Mouse (Mus musculus): ENCODE measurements at regions not wholly inside any gene's neighbourhood (a gene's known extent, or its start where the extent isn't known, plus 50 kb on each side); places are given as distances from the start of the nearest gene placed in this dataset.
"Not testable (repeated sequence)": the region's sequence is repeated elsewhere in the genome, so short reads cannot be mapped to it uniquely, and the experiment has no call there.

DNA sequence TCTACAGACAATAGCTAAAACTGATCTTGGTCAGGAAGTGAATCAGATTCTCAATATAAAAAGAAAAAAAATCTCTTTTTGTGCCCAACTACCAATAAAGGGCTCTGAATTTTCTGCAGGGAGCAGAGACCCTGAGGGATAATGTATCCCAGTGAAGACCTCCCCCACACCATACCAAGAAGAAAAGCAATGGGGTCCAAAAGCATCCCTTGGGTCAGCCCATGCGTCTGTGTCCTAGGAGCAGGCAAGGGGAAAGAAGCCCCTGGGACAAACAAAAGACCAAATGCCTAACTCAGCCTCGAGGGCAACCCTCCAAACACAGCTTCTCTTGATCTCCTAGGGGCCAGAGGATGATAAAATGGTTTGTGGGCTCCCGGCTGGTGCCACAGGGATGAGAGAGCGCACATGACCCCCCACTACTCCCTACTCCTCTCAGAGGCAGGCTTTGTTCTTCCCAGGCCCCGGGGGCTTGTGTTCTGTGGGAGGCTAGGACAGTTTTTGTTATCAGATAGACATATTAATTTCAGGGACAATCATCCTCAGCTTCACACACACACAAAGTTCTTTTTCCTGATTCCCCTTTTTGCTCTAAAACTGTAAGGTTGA lies 172.0 kb upstream of the Slc25a13 start:
- no peak for DNase-seq (ENCODE audit: low spot score in 2 of 2)

DNA sequence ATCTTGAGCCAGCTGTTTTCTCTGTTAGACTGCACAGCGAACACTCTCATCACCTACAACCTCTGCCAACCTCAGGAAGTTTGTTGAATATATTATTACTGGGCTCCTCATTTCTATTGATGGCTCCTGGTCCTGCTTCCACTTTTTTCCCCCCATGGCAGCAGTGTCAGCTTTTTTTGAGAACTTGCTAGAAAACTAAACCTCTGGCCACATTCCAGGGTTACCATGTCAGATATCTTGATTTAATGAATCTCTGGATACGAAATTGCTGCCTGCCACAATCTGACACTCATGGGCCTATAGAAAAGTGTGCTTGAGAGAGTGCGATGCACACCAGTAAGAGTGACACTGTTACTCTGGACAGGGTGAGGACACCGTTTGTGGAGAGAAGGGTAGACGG lies 170.6 kb upstream of the Slc25a13 start:
- DNase-seq (ENCODE audit: low spot score in 2 of 2), result no peak

DNA sequence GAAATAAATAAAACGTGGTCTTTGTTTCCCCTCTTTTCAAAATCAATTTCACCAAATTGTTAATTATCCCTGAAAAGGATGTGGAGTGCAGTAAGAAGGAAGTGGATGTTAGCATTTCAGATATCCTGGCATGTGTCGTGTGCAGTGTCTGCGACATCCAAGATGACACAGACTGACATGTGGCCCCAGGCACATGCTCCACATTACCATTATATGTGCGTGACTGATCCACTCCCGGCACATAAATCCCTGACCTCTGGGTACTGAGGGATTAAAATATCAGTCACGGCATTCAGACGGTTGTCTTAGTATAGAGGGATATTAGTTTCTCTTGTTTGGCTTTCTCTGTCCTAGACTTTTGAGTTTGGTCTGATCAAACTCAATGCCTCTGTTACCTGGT lies 168.0 kb upstream of the Slc25a13 start:
- no peak for DNase-seq (ENCODE audit: low spot score in 2 of 2)

DNA sequence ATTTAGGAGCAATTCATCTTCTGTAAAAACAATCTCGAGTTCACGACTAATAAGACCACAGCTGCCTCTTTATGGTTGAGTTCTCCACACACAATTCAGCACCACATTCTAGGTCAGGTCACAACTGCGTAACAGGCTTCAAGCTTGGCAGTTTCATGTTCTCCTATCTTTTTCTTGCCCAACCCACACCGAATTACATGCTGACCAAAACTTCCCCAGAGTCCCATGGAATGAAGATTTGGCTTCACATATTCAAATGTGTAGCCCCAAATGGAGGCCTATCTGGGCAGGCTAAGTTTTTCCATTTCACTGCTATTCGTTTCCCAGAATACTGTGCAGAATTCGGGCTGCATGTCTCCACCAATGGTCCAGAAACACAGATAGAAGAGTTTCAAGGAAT lies 167.5 kb upstream of the Slc25a13 start:
- DNase-seq (ENCODE audit: low spot score in 2 of 2), result no peak

DNA sequence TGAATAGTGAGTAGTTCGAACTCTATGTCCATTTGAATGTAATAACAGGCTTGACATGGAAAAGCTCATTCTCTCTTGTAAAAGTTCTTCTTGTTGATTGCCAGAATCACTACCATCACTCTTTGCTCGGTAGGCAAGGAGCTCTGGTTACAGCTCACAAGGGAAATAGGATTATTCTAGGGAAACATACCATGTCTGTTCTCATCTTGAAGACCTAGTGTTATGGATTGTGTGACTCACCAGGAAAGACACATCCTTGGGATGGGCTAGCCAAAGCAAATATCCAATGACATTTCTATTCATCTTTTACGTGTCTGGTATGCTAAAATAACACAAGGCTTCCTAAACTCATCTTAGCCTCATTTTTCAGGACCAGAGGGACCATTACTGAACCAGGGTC lies 155.4 kb upstream of the Slc25a13 start:
- DNase-seq (ENCODE audit: low spot score in 2 of 2), result no peak

DNA sequence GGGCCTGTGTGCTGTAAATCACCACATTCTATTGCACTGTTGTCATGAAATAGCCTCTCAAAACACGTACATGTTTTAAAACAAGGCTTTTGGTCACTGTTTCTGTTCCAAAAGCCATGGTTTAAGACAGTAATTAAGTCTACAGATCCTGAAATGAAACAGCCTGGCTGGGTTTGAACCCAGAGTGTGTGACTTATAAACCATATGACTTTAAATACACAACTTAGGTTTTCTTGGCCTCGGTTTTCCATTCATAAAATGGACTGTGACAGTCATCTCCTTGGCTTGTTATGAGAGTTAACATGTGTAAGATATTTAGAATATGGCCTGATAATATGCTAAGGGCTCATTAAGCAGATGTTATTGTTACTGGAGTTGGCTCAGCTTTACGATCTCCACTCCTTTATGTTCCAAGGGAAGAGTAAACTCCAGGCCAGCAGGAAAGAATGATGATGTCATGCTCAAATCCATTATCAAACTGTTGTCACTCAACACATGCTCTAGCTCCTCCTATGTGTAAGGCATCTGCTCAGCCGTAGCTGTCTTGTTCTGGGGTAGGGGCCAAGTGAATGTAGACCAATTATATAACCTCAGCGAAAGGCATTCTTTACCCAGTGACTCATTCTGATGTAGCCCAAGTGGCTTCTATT lies 154.6 kb upstream of the Slc25a13 start:
- DNase-seq (ENCODE audit: low spot score in 2 of 2), result no peak

DNA sequence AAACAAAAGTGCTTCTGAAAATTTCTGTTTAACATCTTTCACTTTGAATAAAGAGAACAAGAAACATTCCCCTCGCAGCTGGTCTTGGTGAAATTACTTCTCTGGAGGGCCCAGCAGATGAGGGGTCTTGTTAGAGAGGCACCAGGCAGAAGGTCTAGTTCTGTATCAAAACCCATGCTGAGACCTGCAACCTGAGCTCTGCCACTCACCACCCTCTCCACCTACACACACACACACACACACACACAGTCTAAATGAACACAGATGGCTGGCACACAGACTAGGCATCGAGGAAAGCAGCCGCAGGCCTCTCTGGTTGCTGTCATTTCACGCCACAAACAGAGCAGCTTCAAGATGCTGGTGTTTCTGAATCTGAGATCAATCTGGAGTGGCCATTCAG lies 147.1 kb upstream of the Slc25a13 start:
- no peak for DNase-seq (ENCODE audit: low spot score in 2 of 2)

DNA sequence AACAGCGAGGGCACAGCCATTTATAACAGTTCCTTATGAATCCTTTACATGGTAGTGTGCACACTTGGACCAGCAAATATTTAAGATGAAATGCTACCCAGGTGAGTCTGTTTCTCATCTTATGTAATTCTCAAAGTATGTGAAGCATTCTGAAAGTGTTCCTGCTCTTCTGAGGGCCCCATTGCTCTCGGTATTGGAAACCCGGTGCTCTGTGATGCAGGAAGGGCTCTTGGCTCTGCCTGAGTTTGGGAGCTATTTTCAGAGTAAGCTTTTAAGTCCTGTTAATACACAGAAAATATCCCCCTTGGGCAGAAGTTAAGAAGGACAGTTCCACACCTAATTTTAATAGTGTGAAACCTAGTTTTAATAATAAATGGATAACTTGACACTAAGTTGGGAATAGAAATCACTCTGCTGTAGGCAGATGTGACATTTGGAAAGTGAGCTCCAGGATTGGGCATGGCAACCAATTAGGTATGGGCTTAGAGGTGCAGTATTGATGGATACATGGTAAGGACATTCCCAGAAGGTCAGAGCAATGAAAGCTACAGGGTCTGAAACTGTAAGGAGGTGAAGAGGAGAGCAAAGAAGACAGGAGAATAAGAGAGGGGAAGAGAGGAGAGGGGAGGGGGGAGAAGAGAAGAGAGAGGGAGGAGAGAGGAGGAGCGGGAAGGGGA lies 145.8 kb upstream of the Slc25a13 start:
- no peak for DNase-seq (ENCODE audit: low spot score in 2 of 2)

DNA sequence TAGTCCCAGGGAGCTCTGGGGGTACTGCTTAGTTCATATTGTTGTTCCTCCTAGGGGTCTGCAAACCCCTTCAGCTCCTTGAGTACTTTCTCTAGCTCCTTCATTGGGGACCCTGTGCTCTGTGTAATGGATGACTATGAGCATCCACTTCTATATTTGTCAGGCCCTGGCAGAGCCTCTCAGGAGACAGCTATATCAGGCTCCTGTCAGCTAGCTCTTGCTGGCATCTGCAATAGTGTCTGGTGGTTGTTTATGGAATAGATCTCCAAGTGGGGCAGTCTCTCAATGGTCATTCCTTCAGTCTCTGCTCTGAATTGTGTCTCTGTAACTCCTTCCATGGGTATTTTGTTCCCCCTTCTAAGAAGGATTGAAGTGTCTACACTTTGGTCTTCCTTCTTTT lies 144.2 kb upstream of the Slc25a13 start:
- DNase-seq (ENCODE audit: low spot score in 2 of 2), result not testable (repeated sequence)

DNA sequence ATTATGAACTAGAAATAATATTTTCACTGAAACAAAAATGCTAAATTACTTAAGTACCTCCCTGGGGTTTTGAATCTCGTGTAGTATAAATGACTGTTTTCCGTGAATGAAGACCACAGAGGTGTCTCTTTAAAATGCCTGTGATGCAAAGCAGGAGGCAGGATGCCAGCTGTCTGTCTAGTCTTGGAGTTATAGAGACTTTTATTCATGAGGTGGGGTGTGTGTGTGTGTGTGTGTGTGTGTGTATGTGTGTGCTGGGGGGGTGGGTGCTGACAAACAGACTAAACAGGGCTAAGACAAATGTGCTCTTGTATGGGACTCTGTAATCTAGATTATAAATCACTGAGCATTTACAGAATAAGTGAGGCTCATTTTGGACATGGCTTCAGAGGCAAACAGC lies 140.5 kb upstream of the Slc25a13 start:
- DNase-seq (ENCODE audit: low spot score in 2 of 2), result no peak

DNA sequence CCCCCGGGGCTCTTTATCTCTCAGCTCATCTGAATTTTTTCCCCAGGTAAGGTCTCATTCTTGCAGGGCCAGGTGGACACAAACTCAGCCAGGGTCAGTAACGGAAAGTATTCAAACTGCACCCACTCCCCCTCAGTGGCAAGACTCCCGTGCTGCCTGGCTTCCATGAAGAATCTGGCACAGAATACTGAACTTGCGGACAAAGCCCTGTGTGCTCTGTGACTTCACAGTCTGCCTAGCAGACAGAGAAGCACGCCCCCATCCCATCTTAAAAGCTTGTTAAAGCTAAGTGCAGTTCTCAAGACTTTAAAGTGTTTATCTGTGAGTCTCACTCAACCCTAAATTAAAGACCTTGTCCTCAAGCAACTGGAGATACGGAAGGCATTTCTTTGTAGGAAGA lies 140.0 kb upstream of the Slc25a13 start:
- no peak for DNase-seq (ENCODE audit: low spot score in 2 of 2)

DNA sequence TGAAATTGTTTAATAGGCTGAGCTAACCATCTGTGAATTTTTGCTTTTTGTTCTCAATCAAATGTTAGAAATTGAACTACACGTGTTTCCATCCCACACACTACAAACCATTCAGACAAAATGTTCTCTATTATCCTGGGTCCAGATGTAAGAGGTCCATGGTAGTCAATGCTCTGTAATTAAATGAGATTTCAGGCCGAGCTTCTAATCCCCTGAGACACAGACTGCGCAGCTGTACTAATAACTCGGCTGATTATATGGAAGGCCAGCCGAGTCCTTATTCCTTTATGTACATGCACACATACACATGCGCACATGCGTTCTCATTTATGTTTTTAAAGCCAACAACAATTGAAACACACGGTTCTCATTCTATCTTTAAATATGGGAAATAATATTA lies 118.3 kb upstream of the Slc25a13 start:
- DNase-seq (ENCODE audit: low spot score in 2 of 2), result no peak

DNA sequence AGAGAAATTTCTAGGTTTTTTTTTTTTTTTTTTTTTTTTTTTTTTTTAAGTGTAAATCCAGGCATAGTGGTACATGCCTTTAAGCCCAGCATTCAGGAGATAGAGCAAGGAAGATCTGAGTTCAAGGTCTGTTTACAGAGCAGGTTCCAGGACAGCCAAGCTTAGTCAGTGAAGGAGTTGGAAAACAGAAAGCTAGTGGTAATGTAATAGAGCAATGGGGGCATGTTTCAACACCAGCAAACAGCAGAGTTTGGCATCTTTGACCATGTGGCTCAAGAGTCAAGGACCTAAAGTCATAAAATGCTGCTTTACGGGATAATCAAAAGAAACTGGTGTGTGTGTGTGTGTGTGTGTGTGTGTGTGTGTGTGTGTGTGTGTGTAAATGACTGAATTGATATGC lies 113.3 kb upstream of the Slc25a13 start:
- no peak for DNase-seq (ENCODE audit: low spot score in 2 of 2)

DNA sequence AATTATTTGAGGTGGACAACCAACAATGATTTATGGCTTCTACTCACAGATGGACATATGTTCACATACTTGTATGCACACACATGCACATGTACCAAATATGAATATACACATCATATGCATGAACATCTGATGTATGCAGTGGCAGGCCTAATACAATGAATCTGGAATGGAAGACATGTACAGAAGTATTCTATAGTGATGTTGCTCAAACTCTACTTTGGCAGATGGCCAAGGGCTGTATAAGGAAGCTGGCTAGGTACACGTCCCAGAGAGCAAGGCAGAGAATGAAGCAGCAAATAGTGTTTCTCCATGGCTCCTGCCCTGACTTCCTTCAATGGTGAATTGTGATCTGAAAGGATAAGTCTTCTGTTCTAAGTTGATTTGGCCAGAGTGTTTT lies 108.5 kb upstream of the Slc25a13 start:
- no peak for DNase-seq (ENCODE audit: low spot score in 2 of 2)

DNA sequence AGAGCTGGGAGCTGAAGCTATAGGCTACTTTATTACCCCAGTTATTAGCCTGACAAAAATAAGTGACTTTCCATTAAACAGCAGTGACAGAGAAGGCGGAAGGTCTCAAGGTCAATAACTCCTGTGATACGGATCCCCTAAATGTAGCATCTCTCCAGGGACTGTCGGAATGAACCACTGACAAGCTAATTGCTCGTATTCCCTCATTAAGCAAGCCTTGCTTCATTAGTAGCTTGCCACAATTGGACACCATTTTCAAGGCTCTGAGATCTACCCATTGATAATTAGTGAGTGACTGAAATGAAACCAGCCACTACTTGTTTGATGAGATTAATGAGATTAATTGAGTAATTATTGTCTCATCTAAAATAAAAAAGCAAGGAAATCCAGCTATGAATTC lies 99.8 kb upstream of the Slc25a13 start:
- DNase-seq (ENCODE audit: low spot score in 2 of 2), result no peak

DNA sequence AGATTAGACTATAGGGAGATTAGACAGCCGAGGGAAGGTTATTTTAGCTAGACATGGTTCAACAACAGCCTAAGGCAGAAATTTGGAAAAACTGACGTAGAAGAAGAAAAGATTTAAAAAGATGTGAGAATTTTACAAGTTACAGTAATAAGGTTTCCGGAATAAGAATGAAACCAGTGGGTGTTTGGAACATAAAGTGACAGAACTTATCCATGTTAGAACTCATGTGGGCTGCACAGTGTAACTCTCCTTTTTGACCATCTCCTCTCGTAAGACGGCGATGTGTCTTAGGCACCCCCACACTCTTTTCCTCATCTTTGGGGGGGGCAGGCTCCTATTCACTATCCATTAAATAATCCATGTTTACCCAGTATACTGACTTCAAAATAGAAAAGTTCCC lies 96.2 kb upstream of the Slc25a13 start:
- no peak for DNase-seq (ENCODE audit: low spot score in 2 of 2)

DNA sequence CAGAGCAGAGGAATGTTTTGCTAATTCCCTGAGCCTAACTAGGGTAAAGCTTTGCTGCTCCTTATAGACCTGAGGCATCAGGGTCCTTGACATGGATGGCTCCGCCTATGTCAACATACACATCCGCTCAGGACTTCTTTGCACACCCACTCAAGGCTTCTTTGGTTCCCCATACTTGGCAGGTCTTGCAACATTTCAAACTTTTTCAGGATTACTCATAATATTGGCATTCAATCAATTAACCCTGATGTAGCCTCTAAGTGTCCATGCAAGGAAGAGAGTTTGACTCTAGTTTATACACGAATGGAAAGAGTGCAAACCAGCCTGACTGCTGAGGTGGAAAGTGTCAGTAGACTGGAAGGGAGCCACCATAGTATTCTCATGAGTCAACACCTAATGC lies 93.2 kb upstream of the Slc25a13 start:
- no peak for DNase-seq (ENCODE audit: low spot score in 2 of 2)

DNA sequence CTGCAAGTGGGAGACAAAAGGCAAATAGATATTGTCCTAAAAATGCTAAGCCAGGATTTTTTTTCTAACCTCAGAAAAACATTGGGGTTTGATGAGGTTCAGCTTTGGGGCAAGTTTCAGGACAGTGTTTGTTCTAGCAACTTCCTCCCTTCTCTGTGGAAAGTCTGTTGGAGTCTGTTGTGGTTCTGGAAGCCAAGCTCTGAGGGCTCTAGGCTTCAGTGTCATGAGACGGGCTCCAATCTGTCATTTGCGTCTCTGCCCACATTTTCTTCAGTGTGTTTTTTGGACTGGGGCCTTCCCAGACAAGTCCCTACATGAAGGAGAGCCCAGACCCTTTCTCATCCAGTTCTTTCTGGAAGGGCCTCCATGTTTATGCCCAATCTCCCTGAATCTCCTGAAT lies 90.6 kb upstream of the Slc25a13 start:
- no peak for DNase-seq (ENCODE audit: low spot score in 2 of 2)

DNA sequence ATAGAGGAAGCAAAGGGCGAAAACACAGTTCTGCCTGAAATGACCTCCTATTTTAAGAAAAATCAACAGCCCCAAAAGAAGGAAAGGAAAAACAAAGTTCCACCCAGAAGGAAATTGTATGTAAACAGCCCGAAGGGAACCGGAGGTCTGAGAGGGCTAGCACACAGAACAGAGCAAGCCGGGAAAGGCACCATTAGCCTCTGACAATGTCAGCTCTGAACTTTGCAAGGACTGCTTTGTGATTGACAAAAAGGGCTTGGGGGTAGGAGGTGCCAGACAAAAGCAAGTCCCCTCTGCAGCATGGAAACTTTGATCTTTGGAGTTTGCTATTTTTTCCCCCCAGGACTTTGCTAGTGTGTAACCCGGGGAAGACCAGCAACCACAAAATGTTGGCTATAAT lies 86.8 kb upstream of the Slc25a13 start:
- DNase-seq (ENCODE audit: low spot score in 2 of 2), result no peak

DNA sequence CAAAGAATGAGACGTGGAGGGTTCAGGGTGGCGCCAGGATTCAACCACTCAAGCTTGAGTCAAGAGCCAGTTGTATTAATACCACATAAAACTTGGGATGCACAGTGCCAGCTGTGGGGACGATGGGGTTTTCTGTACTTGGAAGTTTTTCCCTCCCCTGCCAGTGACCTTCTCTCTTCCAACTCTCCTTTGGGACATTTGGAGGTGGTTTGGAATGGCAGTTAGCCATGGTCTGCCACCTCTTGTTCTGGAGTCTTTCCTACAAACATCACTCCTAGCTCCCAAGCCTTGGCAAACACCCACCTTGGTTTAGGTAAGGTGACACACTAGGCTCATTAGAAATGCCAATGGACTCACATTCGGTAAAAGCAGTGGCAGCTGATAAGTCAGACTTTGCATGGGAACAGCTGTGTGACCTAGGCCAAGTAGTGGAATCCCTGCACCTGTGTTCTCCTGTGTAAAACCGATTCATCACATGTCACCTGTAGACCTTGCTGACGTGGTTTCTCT lies 84.1 kb upstream of the Slc25a13 start:
- DNase-seq (ENCODE audit: low spot score in 2 of 2), result no peak

DNA sequence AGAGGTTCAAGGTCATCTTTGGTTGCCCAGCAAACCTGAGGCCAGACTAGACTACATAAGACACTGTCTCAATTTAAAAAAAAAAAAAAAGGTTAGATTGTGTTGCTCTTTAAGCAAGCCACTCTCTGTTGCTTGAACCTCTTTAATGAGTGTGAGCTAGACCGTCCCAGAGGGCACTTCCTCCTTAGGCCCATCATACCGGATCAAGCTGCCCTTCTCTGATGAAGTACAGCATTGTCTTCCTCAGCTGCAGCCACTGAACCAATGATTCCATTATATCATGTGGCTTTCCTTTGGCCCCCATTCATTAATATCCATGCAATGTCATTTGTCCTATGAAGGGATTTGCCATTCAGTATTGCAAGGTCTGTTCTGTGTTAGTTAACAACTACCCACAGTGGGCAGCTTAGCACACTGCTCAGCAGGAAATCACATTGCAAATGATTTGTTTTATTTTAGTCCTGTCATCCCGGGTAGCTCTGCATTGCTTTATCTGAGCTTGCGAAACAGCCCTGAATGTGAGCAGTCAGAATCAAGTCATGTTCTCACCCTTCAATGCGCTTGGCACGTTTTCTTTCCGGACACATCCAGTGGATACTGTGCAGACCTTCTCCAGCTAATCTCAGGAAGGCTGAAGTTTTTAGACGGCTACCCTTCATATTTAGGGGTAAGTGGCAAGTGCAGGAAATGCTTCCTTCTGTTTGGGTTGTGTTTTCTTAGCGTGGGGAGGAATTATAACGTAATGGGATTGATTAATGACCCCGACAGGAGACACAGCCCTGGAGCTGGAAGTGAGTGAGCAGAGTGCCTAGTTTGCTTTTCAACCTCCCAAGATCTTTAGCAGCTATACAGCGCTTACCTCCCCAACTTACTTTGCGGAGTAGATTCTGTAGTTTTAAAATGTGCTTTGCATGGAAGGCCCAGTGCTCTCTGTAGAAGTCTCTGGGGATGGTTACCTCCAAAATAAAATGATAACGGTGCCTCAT lies 82.2 kb upstream of the Slc25a13 start:
- no peak for DNase-seq (ENCODE audit: low spot score in 2 of 2)

DNA sequence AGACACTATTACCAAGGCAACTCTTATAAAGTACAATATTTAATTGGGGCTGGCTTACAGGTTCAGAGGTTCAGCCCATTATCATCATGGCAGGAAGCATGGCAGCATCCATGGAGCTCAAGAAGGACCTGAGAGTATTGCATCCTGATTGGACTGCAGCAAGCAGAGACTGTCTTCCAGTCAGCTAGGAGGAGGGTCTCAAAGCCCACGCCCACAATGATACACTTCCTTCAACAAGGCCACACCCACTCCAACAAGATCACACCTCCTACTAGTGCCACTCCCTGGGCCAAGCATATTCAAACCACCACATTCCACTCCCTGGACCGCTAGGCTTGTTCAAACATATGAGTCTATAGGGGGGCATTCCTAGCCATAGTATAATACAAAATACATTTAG lies 78.6 kb upstream of the Slc25a13 start:
- not testable (repeated sequence) for DNase-seq (ENCODE audit: low spot score in 2 of 2)
